Mouse (Mus musculus) bone marrow macrophage, adult 2 months (primary cell): ENCODE measurements around the gene Tmem35b.

Experiments used
- CTCF ChIP-seq: IDR thresholded peaks from 2 replicates; pipeline ENCODE4 v1.5.1; 2012; ENCODE audit warnings: low read depth, mild to moderate bottlenecking, low read length, moderate library complexity
- POLR2A ChIP-seq: IDR thresholded peaks from 2 replicates; pipeline ENCODE4 v1.6.1; 2012; ENCODE audit warnings: mild to moderate bottlenecking, low read depth, low read length, borderline replicate concordance

GRCm38 (mm10) chr4:127107566-127107965 is 15.9 kb upstream of the Tmem35b start:
- TF ChIP-seq CTCF = no peak
- no peak for TF ChIP-seq POLR2A
